Mouse (Mus musculus): ENCODE data around the gene Znrf4.

- TF ChIP-seq REST (IDR thresholded peaks at IDR 0.05; ENCODE audit: insufficient read depth, insufficient read length) (no peak), POLR2A (IDR thresholded peaks at IDR 0.05; ENCODE audit: insufficient read length, low read depth) (no peak), CEBPB (IDR thresholded peaks at IDR 0.05; ENCODE audit: insufficient read depth, poor library complexity, severe bottlenecking) (no peak), USF1 (IDR thresholded peaks at IDR 0.05; ENCODE audit: low read depth) (no peak), MYOG (IDR thresholded peaks at IDR 0.05; ENCODE audit: control insufficient read depth in 1 of 3, insufficient read depth in 1 of 3, insufficient read length in 2 of 3, low read depth in 2 of 3) (no peak), MAX (IDR thresholded peaks at IDR 0.05; ENCODE audit: low read depth) (no peak), SRF (IDR thresholded peaks at IDR 0.05; ENCODE audit: control insufficient read depth, insufficient read length, low read depth) (no peak), MYOD1 (IDR thresholded peaks at IDR 0.05; ENCODE audit: control insufficient read depth in 1 of 3, insufficient read length in 2 of 3, low read depth in 2 of 3) (no peak)
These were observed 2.7 kb upstream of the Znrf4 start for GRCm38 (mm10) chr17:56514916-56515315.
